Mouse (Mus musculus): ENCODE results near the gene Grk2. TPM values are rescaled to one million over a fixed set of nuclear protein-coding genes. Genes with fewer than 3 reads are reported as not detected.
A peak's percentile ranks its signal among the peaks of the same experiment; 100 is the strongest.

Grk2 gene
- total and polyA plus RNA-seq, 3 experiments: 118 to 203 (median 193) TPM

DNA sequence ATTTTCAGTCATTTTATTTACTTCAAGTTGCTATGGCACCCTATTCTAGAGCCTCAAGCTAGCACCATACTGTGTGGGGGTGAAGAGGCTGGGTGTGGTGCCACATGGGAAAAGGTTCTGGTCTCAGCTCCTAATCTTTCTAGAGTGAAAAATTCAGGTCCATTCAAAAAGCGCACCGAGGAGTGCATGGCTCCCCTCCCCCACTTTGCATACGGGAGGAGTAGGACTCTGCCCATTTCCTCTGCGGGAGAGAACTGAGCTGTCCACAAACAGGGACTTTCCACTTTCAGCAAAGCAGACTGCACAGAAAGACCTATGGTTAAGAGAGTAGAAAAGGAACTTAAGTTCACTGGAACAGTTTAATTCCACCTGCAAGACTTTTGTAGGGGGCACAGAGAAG, 26.6 kb upstream of the Grk2 start (continued):
- TF ChIP-seq MYC (IDR thresholded peaks at IDR 0.05; ENCODE audit: low read depth, low read length) (peak; percentile 68; the same call in 1 of the 2 replicates), IRF4 (IDR thresholded peaks at IDR 0.05; ENCODE audit: low read depth, low read length) (peak; percentile 81), USF1 (IDR thresholded peaks at IDR 0.05; ENCODE audit: low read depth, low read length) (no peak), GABPA (IDR thresholded peaks at IDR 0.05; ENCODE audit: insufficient replicate concordance, low read depth, low read length) (no peak), MXI1 (IDR thresholded peaks at IDR 0.05; ENCODE audit: low read depth, low read length) (peak; percentile 93)

DNA sequence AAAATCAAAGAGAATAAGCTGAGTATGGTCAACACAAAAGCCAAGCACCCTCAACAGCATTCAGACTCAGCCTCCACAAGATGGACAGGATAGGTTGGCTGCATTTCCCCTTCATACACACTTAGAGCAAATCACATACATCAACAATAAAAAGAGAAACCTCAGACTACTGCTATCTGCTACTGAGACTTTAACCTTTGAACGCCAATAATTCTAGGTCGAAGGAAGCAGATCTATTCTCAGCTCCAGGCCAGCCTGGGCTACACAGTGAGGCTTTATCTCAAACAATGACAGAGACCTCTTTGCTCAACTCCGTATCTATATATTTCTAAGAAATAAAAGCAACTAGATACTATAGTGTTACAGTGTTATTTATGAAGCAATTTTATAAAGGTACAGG, 25.3 kb upstream of the Grk2 start:
- peaks cover 33 to 57% of the 10 kb centered on the region in 2 experiments for H3K36me3 ChIP-seq (replicated peaks in 1 of 2; ENCODE audit: control insufficient read depth in 1 of 2, insufficient read depth in 1 of 2, low read length in 1 of 2)
- no peaks in the 10 kb centered on the region for H3K27me3 ChIP-seq (replicated peaks)
- no peak overlapping the region for H3K27ac ChIP-seq (ENCODE audit: insufficient read depth, low read depth)
- H3K4me1 ChIP-seq (ENCODE audit: control insufficient read depth in 1 of 2, insufficient read depth in 2 of 2): peaks cover 0 to 37% of the 10 kb centered on the region in 2 experiments; a peak in 2 of 4 replicates
- H3K9me3 ChIP-seq (replicated peaks; ENCODE audit: low read length): no peaks in the 10 kb centered on the region
- in situ Hi-C loops (cut with MboI; ENCODE audit: low pct_ligation_motif_present, low pct_unique_long_range_greater_than_20kb, low sequenced_read_pairs): loop anchor here (10.0 kb wide), 1 partner anchor 54 kb away; no protein-coding TSS in a partner anchor
- H3K4me3 ChIP-seq (replicated peaks in 1 of 3; ENCODE audit: low read depth in 2 of 3, low read length in 2 of 3, poor library complexity in 1 of 3): no peak overlapping the region
- H3K4me2 ChIP-seq (ENCODE audit: insufficient read depth, low read depth, poor library complexity, severe bottlenecking): peak overlapping the region; percentile 80
- H3K9ac ChIP-seq (ENCODE audit: insufficient read depth, low read depth): peak overlapping the region; percentile 28; the same call in 1 of the 2 replicates
- TF ChIP-seq MYC (IDR thresholded peaks at IDR 0.05; ENCODE audit: low read depth, low read length): no peak
- TF ChIP-seq USF2 (conservative IDR thresholded peaks at IDR 0.05; ENCODE audit: low read depth, low read length): no peak
- no peak for TF ChIP-seq GABPA (IDR thresholded peaks at IDR 0.05; ENCODE audit: insufficient replicate concordance, low read depth, low read length)
- dilution Hi-C loops (cut with MboI; ENCODE audit: extremely low pct_ligation_motif_present, extremely low pct_unique_long_range_greater_than_20kb, low sequenced_read_pairs): no loop called here
- no peak for DNase-seq (ENCODE audit: extremely low read depth)
- H3K79me2 ChIP-seq (replicated peaks; ENCODE audit: control insufficient read depth, extremely low read depth, insufficient read depth, poor library complexity, severe bottlenecking): peaks cover 37% of the 10 kb centered on the region

DNA sequence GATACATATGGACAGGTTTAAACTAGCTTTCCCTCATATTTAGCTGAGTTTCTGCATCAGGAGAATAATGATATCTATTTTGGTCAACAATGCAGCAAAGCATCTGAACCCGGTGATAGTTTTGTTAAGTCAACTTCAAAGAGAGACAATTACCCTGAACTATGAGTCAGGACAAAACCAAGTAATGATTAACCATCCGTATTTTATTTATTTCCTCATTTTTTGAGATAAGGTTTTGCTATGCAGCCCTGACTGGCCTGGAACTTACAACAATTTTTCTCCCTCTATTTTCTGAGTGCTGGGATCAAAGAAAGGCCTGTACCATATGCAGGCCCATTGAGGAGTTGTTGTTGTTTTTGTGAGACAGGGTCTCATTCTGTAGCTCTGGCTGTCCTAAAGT, 24.6 kb upstream of the Grk2 start:
- H3K9me3 ChIP-seq (replicated peaks; ENCODE audit: low read length): no peaks in the 10 kb centered on the region
- H3K4me3 ChIP-seq (replicated peaks in 1 of 3; ENCODE audit: low read depth in 2 of 3, low read length in 2 of 3, poor library complexity in 1 of 3): no peak overlapping the region
- TF ChIP-seq NRF1 (IDR thresholded peaks at IDR 0.05; ENCODE audit: low read depth, low read length) (no peak), RAD21 (IDR thresholded peaks at IDR 0.05; ENCODE audit: low read depth, low read length) (no peak), ZNF384 (IDR thresholded peaks at IDR 0.05; ENCODE audit: low read depth, low read length) (no peak), MAX (IDR thresholded peaks at IDR 0.05; ENCODE audit: low read length) (no peak), KAT2A (IDR thresholded peaks at IDR 0.05; ENCODE audit: insufficient replicate concordance, low read length) (no peak), EP300 (IDR thresholded peaks at IDR 0.05; ENCODE audit: low read length) (no peak), SMC3 (IDR thresholded peaks at IDR 0.05; ENCODE audit: low read depth, low read length) (no peak), POLR2A (IDR thresholded peaks at IDR 0.05; ENCODE audit: low read depth, low read length) (no peak), ZC3H11A (IDR thresholded peaks at IDR 0.05; ENCODE audit: low read depth, low read length) (no peak), MXI1 (IDR thresholded peaks at IDR 0.05; ENCODE audit: low read depth, low read length) (no peak)
- DNase-seq (ENCODE audit: extremely low read depth): no peak
- dilution Hi-C loops (cut with MboI; ENCODE audit: extremely low pct_ligation_motif_present, extremely low pct_unique_long_range_greater_than_20kb, low sequenced_read_pairs) (no loop called here), in situ Hi-C loops (cut with MboI; ENCODE audit: low pct_ligation_motif_present, low pct_unique_long_range_greater_than_20kb, low sequenced_read_pairs) (loop anchor here (10.0 kb wide), 1 partner anchor 54 kb away; no protein-coding TSS in a partner anchor)
- H3K79me2 ChIP-seq (replicated peaks; ENCODE audit: control insufficient read depth, extremely low read depth, insufficient read depth, poor library complexity, severe bottlenecking): peaks cover 39% of the 10 kb centered on the region
- H3K27me3 ChIP-seq (replicated peaks): no peaks in the 10 kb centered on the region
- no peak overlapping the region for H3K4me2 ChIP-seq (ENCODE audit: insufficient read depth, low read depth, poor library complexity, severe bottlenecking)
- H3K9ac ChIP-seq (ENCODE audit: insufficient read depth, low read depth): no peak overlapping the region
- H3K36me3 ChIP-seq (replicated peaks in 1 of 2; ENCODE audit: control insufficient read depth in 1 of 2, insufficient read depth in 1 of 2, low read length in 1 of 2): peaks cover 40 to 64% of the 10 kb centered on the region in 2 experiments
- H3K27ac ChIP-seq (ENCODE audit: insufficient read depth, low read depth): no peak overlapping the region
- H3K4me1 ChIP-seq (ENCODE audit: control insufficient read depth in 1 of 2, insufficient read depth in 2 of 2): peaks cover 0 to 37% of the 10 kb centered on the region in 2 experiments; a peak in 2 of 4 replicates

Data from CH12.LX (cell line).